Mouse (Mus musculus): ENCODE results near the gene Aif1l. TPM values are rescaled to one million over a fixed set of nuclear protein-coding genes. Genes with fewer than 3 reads are reported as not detected.
A peak's percentile ranks its signal among the peaks of the same experiment; 100 is the strongest.

Gene Aif1l
- total RNA-seq, 1 experiment from 2014 or later, result 0.35 TPM

DNA sequence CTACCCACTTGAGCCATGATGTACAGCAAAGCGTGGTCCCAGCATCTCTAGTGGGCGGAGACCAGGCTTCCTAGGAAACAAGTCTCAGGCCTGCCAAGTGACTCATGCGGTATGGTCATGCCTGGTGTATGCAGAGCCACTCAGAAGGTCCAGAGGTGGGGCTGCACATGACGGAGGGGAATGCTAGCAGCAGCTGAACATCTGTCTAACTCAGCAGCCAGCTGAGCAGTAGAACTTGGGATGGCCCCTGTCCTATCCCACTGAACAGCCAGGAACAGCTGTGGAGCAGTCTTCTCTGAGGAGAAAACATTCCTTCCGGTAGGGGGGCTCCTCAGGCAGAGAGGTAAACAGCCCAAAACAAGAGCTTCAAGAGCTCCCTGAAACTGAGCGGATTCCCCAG, 1.5 kb upstream of the Aif1l start:
- no peak for ATAC-seq (ENCODE audit: extremely low read depth, insufficient number of reproducible peaks, low FRiP score, poor library complexity, severe bottlenecking)

DNA sequence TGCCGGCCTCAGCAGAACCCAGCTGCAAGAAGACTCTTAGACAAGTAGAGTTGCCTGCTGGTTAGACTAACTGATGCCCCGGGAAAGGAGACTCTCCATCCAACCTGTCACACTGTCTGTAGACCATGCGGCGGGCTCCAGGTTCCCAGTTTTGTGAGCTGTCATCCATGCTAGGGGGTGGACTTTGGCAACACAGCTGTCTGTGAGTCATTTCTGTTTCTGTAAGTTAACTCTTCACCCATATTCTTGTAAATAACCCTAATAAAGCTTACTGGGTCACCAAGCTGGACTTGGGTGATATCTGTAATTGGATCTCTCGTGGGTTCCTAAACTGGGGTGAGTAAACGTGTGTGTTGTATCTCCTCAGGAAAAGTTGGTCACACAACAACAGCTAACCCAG, 1.1 kb upstream of the Aif1l start:
- ATAC-seq (ENCODE audit: extremely low read depth, insufficient number of reproducible peaks, low FRiP score, poor library complexity, severe bottlenecking), result no peak

- no peak for ATAC-seq (ENCODE audit: extremely low read depth, insufficient number of reproducible peaks, low FRiP score, poor library complexity, severe bottlenecking)
These were observed 1.0 kb downstream of the Aif1l start for GRCm38 (mm10) chr2:31950966-31951365.

DNA sequence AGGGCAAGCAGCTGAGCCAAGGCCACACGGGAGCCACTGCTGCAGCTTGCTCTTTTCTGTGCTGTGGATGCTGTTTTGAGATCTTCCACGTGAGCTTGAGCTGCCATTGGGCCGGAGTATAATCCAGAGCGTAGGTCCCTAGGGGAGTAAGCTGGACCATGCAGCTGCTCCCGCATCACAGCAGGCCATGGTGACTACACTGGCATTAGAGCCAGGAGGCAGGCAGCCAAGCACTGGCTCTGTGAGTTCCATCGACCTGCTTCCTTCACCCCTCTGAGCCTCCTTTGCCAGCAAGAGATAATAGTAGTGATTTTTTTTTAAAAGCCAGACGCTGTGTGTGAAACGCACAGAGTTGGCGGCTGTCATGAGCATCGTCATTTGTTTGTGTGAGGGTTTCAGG, 2.3 kb downstream of the Aif1l start:
- no peak for ATAC-seq (ENCODE audit: extremely low read depth, insufficient number of reproducible peaks, low FRiP score, poor library complexity, severe bottlenecking)

- ATAC-seq (ENCODE audit: extremely low read depth, insufficient number of reproducible peaks, low FRiP score, poor library complexity, severe bottlenecking), result no peak
These were observed 2.8 kb downstream of the Aif1l start for GRCm38 (mm10) chr2:31952725-31953124.

GRCm38 (mm10) chr2:31953687-31954086, 3.7 kb downstream of the Aif1l start:
- no peak for ATAC-seq (ENCODE audit: extremely low read depth, insufficient number of reproducible peaks, low FRiP score, poor library complexity, severe bottlenecking)

- ATAC-seq (ENCODE audit: extremely low read depth, insufficient number of reproducible peaks, low FRiP score, poor library complexity, severe bottlenecking), result no peak
These were observed 4.8 kb downstream of the Aif1l start for GRCm38 (mm10) chr2:31954779-31955181.

DNA sequence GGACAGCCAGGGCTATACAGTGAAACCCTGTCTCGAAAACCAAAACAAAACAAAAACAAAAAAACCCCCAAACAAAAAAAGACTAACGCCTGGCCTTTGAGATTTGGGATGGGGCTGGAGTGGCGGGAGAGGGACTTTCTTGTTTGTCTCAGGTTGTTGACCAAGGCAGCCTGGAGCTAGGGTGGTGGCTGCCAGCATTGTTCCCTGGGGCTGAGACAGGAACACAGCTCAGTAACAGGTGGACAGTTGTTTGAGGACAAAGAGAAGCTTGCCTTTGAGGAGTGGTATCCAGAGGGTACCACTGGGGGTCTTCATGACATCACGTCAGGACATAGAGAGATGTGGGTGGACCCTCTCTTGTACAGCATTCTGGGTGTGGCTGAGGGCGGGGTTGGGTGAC, 5.7 kb downstream of the Aif1l start:
- ATAC-seq (ENCODE audit: extremely low read depth, insufficient number of reproducible peaks, low FRiP score, poor library complexity, severe bottlenecking), result no peak

DNA sequence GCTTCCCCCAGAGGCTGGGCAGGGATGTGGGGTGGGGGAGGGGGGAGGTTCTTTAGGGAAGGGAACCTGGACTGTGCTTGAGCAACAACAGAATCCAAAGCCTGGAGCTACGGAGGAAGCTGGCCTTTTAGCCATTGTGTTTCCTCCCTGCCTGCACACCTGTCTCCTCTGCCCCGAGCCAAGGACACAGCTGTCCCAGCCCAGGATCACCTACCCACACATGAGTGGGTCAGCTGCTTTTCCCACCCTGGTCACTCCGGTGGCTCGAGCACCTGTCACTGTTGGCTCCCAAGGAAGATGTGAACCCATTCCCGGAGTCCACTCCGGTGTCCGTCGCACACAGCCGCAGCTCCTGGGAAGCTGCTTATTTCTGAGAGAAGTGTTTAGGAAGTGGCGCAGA, 7.3 kb downstream of the Aif1l start:
- no peak for ATAC-seq (ENCODE audit: extremely low read depth, insufficient number of reproducible peaks, low FRiP score, poor library complexity, severe bottlenecking)

DNA sequence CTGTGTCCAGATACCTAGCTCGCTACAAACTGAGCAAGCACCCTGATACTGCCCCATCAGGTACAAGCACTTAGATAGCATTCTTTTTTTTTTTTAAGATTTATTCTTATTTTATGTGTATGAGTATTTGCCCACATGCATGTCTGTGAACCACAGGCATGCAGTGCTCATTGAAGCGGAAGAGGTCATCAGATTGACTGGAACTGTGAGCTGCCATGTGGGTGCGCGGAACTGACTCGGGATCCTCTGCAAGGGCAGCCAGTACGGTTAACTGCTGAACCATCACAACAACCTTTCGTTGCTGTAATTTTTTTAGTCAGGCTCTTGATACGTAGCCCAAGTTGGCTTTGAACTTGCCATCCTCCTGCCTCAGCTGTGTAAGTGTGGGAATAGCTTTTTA, 11.0 kb downstream of the Aif1l start:
- no peak for ATAC-seq (ENCODE audit: extremely low read depth, insufficient number of reproducible peaks, low FRiP score, poor library complexity, severe bottlenecking)

GRCm38 (mm10) chr2:31961791-31962222, 11.9 kb downstream of the Aif1l start:
- ATAC-seq (ENCODE audit: extremely low read depth, insufficient number of reproducible peaks, low FRiP score, poor library complexity, severe bottlenecking), result no peak

DNA sequence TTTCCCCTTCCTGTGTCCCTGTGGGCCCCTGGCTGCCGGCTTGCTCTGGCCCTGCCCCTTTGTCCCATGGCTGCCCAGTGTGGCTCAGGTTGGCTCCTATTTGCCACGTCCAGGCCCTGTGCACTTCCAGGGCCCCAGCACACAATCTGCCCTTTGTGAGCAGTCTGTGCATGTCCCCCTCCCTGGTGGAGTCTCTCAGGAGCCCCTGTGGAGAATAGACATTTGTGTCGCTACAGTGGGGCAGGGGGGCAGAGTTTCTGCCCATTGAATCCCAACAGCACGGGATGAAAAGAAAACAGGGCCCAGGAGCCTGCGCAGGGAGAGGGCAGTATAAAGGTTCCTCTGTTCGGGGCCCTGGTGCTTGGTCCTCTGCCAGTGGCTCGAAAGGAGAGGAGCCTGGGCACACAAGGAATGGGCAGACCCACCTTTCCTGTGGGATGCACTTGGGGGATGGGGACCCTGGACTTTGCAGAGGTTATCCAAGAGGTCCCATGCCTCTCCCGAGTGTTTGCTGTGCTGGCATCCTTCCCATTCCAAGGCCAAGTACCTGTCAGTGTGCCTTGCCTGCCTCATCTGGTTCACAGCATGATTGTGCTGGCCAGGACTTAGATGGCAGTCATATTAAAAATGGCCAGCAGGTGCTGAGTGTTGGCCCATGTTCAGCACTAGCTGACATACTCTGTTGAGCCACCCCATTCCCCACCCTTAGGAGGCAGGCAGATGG, 12.7 kb downstream of the Aif1l start:
- no peak for ATAC-seq (ENCODE audit: extremely low read depth, insufficient number of reproducible peaks, low FRiP score, poor library complexity, severe bottlenecking)

DNA sequence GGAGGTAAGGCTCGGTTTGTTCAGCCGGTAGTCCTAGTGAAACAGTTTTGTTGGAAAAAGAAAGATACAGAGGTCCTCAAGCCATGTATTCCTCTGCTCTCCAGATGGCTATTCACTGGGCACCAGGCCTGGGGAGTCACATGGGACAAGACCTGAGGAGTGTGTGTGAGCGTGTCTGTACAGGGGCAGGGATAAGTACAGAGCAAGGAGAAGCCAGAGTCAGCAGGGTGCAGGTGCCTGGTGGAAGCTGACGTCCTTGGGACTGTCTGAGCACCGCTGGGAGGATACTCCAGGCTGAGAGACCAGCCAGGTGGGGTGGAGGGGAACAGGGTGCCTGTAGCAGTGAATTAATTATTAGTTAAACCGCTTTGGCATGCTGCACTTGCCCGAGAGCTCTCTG, 13.6 kb downstream of the Aif1l start:
- no peak for ATAC-seq (ENCODE audit: extremely low read depth, insufficient number of reproducible peaks, low FRiP score, poor library complexity, severe bottlenecking)

- ATAC-seq (ENCODE audit: extremely low read depth, insufficient number of reproducible peaks, low FRiP score, poor library complexity, severe bottlenecking), result no peak
These were observed 14.3 kb downstream of the Aif1l start for GRCm38 (mm10) chr2:31964191-31964590.

GRCm38 (mm10) chr2:31965110-31965509, 15.2 kb downstream of the Aif1l start:
- ATAC-seq (ENCODE audit: extremely low read depth, insufficient number of reproducible peaks, low FRiP score, poor library complexity, severe bottlenecking), result no peak

DNA sequence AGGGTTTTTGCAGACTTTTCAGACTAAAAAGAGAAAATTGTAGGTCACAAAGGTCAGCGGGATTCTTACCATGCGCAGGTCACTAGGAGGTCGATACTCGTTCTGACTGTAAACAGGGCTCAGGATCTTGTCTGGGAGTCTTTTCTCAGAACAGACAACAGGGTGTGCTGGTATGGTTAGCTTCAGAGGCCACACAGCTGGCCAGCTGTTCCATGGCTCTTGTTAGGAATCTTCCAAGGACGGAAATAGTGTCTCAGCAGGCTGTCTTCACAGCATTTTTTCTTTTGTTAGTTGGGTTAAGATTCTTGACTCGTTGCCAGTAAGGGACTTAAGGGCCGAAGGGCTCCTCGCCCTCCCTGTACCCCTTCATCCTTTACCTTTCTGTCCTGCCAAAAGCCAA, 16.9 kb downstream of the Aif1l start:
- no peak for ATAC-seq (ENCODE audit: extremely low read depth, insufficient number of reproducible peaks, low FRiP score, poor library complexity, severe bottlenecking)

GRCm38 (mm10) chr2:31972589-31972988, 22.6 kb downstream of the Aif1l start:
- no peak for ATAC-seq (ENCODE audit: extremely low read depth, insufficient number of reproducible peaks, low FRiP score, poor library complexity, severe bottlenecking)

GRCm38 (mm10) chr2:31974141-31974808, 24.3 kb downstream of the Aif1l start, which contains the start of gene Nup214:
Gene Nup214 (plus strand): TSS chr2:31974436.
- peak; percentile 97 for ATAC-seq (ENCODE audit: extremely low read depth, insufficient number of reproducible peaks, low FRiP score, poor library complexity, severe bottlenecking)

DNA sequence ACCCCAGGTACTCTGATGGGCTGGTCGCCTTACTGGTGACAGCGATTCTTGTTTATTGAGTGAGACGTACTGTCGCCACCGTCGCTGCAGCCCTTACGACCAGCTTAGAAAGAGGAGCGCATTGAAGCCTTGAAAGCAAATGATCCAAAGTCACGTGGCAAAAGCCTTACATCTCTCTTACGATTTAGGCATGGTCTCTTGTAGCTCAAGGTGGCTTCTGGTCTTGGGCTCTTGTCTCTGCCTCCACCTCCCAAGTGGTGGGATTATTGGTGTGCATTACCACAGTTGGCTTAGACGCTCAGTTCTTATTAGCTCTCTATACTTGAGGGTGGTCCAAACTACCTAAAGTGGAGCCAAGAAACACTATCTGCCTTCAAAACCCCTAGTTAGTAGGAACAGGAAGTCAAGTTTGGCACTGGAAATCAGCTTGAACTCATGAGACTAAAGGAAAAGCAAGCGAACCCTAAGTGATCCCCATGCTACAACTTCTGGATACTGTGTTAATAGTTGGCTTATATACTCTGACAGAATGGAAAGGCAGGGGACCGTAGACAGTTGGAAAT, 25.0 kb downstream of the Aif1l start:
- ATAC-seq (ENCODE audit: extremely low read depth, insufficient number of reproducible peaks, low FRiP score, poor library complexity, severe bottlenecking), result no peak

DNA sequence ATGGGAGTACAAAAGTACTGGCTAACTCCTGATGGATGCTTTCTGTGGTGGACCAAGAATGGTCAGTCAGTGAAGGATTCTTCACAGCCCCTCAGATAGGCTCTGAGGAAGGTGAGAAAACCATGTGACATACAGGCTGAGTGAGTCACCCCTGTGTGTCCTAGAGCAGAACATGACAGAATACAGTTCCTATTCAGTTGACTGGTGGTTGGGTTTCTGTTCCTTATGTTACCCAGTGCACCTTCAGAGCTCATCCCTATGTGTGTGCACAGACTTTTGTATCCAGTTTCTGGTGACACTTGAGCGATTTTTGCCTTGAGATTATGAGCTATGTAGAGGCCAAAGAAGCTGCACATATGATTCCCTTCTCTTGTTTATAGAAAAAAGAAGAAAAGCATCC, 37.8 kb downstream of the Aif1l start:
- ATAC-seq (ENCODE audit: extremely low read depth, insufficient number of reproducible peaks, low FRiP score, poor library complexity, severe bottlenecking), result no peak

All from neutrophil, adult 5-6 weeks (primary cell).